Mouse (Mus musculus) embryonic fibroblast, embryonic 13.5 days (primary cell): ENCODE data around the gene Gm20388.

Experiments used
- CTCF ChIP-seq: IDR thresholded peaks from 2 replicates; pipeline ENCODE4 v1.5.1; 2011; ENCODE audit warnings: mild to moderate bottlenecking, control low read depth, low read length, moderate library complexity, borderline replicate concordance; ENCODE audit not compliant: insufficient read depth
- POLR2A ChIP-seq: IDR thresholded peaks from 2 replicates; pipeline ENCODE4 v1.6.1; 2011; ENCODE audit warnings: low read depth, mild to moderate bottlenecking, control low read depth, low read length, moderate library complexity

- TF ChIP-seq POLR2A (no peak), CTCF (peak; percentile 85)
Measured at GRCm38 (mm10) chr8:119944096-119944811, 33.6 kb downstream of the Gm20388 start.
